Mouse (Mus musculus): ENCODE measurements around the gene Plxdc1. TPM values are rescaled to one million over a fixed set of nuclear protein-coding genes. Genes with fewer than 3 reads are reported as not detected.

Plxdc1 gene
- 0.28 and 0.47 TPM in 2 replicates for total RNA-seq (2014; rRNA removed)
- 0.58 and 1.2 TPM in 2 replicates for polyA plus RNA-seq (2012; rRNA removed)

- Histone ChIP-seq H3K27me3 (ENCODE audit: control insufficient read depth, insufficient read depth, low read length) (peaks cover 3% of the 10 kb centered on the region; the same call in 1 of the 2 replicates), H3K36me3 (ENCODE audit: control insufficient read depth, insufficient read depth, low read length) (no peaks in the 10 kb centered on the region), H3K4me1 (ENCODE audit: control insufficient read depth, insufficient read depth, low read length) (no peaks in the 10 kb centered on the region), H3K79me2 (ENCODE audit: control insufficient read depth, insufficient read depth, low read length) (no peaks in the 10 kb centered on the region), H3K9ac (ENCODE audit: low read depth, low read length) (peak within 1 kb of the TSS; percentile 80), H3K4me3 (ENCODE audit: insufficient read depth, low read depth, low read length) (peak within 1 kb of the TSS; percentile 64), H3K27ac (replicated peaks; ENCODE audit: insufficient read depth, low read depth, low read length) (no peak within 1 kb of the TSS)
- WGBS: 5% methylated on average over 74 of the region's 74 CpGs
- TF ChIP-seq POLR2A (IDR thresholded peaks at IDR 0.05; ENCODE audit: extremely low read depth, insufficient read depth, low read length) (no peak), CTCF (IDR thresholded peaks at IDR 0.05; ENCODE audit: low read depth, low read length) (no peak)
- no peak for DNase-seq (ENCODE audit: extremely low read depth, low read depth, low spot score)
Observed at GRCm38 (mm10) chr11:97985727-97986677, at the start of gene Plxdc1. Gene Plxdc1 (minus strand): TSS chr11:97986444.

GRCm38 (mm10) chr11:98035977-98036377 is 49.7 kb upstream of the Plxdc1 start:
- Histone ChIP-seq H3K79me2 (ENCODE audit: control insufficient read depth, insufficient read depth, low read length) (no peaks in the 10 kb centered on the region), H3K9ac (ENCODE audit: low read depth, low read length) (no peak overlapping the region; the same call in 1 of the 2 replicates), H3K27me3 (ENCODE audit: control insufficient read depth, insufficient read depth, low read length) (peaks cover 5% of the 10 kb centered on the region; the same call in 1 of the 2 replicates), H3K27ac (replicated peaks; ENCODE audit: insufficient read depth, low read depth, low read length) (no peak overlapping the region), H3K36me3 (ENCODE audit: control insufficient read depth, insufficient read depth, low read length) (peaks cover 2% of the 10 kb centered on the region), H3K4me1 (ENCODE audit: control insufficient read depth, insufficient read depth, low read length) (peaks cover 3% of the 10 kb centered on the region), H3K4me3 (ENCODE audit: insufficient read depth, low read depth, low read length) (no peak overlapping the region)
- WGBS: 6% methylated on average over 25 of the region's 27 CpGs
- TF ChIP-seq CTCF (IDR thresholded peaks at IDR 0.05; ENCODE audit: low read depth, low read length) (no peak), POLR2A (IDR thresholded peaks at IDR 0.05; ENCODE audit: extremely low read depth, insufficient read depth, low read length) (no peak)
- DNase-seq (ENCODE audit: extremely low read depth, low read depth, low spot score): no peak

- DNase-seq (ENCODE audit: extremely low read depth, low read depth, low spot score): no peak
- 74% methylated on average over 4 of the region's 4 CpGs for WGBS
Observed at GRCm38 (mm10) chr11:98034840-98035239, 48.6 kb upstream of the Plxdc1 start.

GRCm38 (mm10) chr11:98034061-98034460 is 47.8 kb upstream of the Plxdc1 start:
- Histone ChIP-seq H3K79me2 (ENCODE audit: control insufficient read depth, insufficient read depth, low read length) (no peaks in the 10 kb centered on the region), H3K9ac (ENCODE audit: low read depth, low read length) (no peak overlapping the region), H3K27me3 (ENCODE audit: control insufficient read depth, insufficient read depth, low read length) (peaks cover 5% of the 10 kb centered on the region; the same call in 1 of the 2 replicates), H3K36me3 (ENCODE audit: control insufficient read depth, insufficient read depth, low read length) (peaks cover 16% of the 10 kb centered on the region), H3K27ac (replicated peaks; ENCODE audit: insufficient read depth, low read depth, low read length) (no peak overlapping the region), H3K4me3 (ENCODE audit: insufficient read depth, low read depth, low read length) (no peak overlapping the region), H3K4me1 (ENCODE audit: control insufficient read depth, insufficient read depth, low read length) (peaks cover 3% of the 10 kb centered on the region)
- TF ChIP-seq CTCF (IDR thresholded peaks at IDR 0.05; ENCODE audit: low read depth, low read length): no peak
- TF ChIP-seq POLR2A (IDR thresholded peaks at IDR 0.05; ENCODE audit: extremely low read depth, insufficient read depth, low read length): no peak
- WGBS: 83% methylated on average over 5 of the region's 5 CpGs
- DNase-seq (ENCODE audit: extremely low read depth, low read depth, low spot score): no peak

More at GRCm38 (mm10) chr11:98034840-98035239, 48.6 kb upstream of the Plxdc1 start:
- H3K4me1 ChIP-seq (ENCODE audit: control insufficient read depth, insufficient read depth, low read length): peaks cover 3% of the 10 kb centered on the region
- H3K27ac ChIP-seq (replicated peaks; ENCODE audit: insufficient read depth, low read depth, low read length): no peak overlapping the region
- no peak overlapping the region for H3K9ac ChIP-seq (ENCODE audit: low read depth, low read length)
- H3K4me3 ChIP-seq (ENCODE audit: insufficient read depth, low read depth, low read length): no peak overlapping the region
- H3K36me3 ChIP-seq (ENCODE audit: control insufficient read depth, insufficient read depth, low read length): peaks cover 11% of the 10 kb centered on the region
- H3K79me2 ChIP-seq (ENCODE audit: control insufficient read depth, insufficient read depth, low read length): no peaks in the 10 kb centered on the region
- peaks cover 5% of the 10 kb centered on the region; the same call in 1 of the 2 replicates for H3K27me3 ChIP-seq (ENCODE audit: control insufficient read depth, insufficient read depth, low read length)
- TF ChIP-seq POLR2A (IDR thresholded peaks at IDR 0.05; ENCODE audit: extremely low read depth, insufficient read depth, low read length) (no peak), CTCF (IDR thresholded peaks at IDR 0.05; ENCODE audit: low read depth, low read length) (no peak)

- Histone ChIP-seq H3K9ac (ENCODE audit: low read depth, low read length) (no peak overlapping the region), H3K36me3 (ENCODE audit: control insufficient read depth, insufficient read depth, low read length) (peaks cover 25% of the 10 kb centered on the region), H3K27me3 (ENCODE audit: control insufficient read depth, insufficient read depth, low read length) (peaks cover 5% of the 10 kb centered on the region; the same call in 1 of the 2 replicates), H3K27ac (replicated peaks; ENCODE audit: insufficient read depth, low read depth, low read length) (no peak overlapping the region), H3K4me1 (ENCODE audit: control insufficient read depth, insufficient read depth, low read length) (peaks cover 3% of the 10 kb centered on the region), H3K4me3 (ENCODE audit: insufficient read depth, low read depth, low read length) (no peak overlapping the region), H3K79me2 (ENCODE audit: control insufficient read depth, insufficient read depth, low read length) (peaks cover 7% of the 10 kb centered on the region)
- TF ChIP-seq CTCF (IDR thresholded peaks at IDR 0.05; ENCODE audit: low read depth, low read length) (peak; percentile 73), POLR2A (IDR thresholded peaks at IDR 0.05; ENCODE audit: extremely low read depth, insufficient read depth, low read length) (no peak)
- peak; percentile 46 for DNase-seq (ENCODE audit: extremely low read depth, low read depth, low spot score)
- 9% methylated on average over 5 of the region's 5 CpGs for WGBS
Observed at GRCm38 (mm10) chr11:98031443-98031770, 45.2 kb upstream of the Plxdc1 start.

Data from liver, adult 2 months (tissue).